Comparison of ENCODE assay signal across 23 mouse cellular contexts in genomic region chr7:112739174-112739573, GRCm38 (mm10).
DNase-seq lines count a peak whose midpoint lies in the region; ATAC-seq and TF ChIP-seq lines count a peak whose summit lies in the region.
"Had no signal": no experiment of that assay in that cellular context is flagged by ENCODE, and none has a peak within 500 bp of the region (broad histone marks: within the 10 kb centered on the region; RNA-seq: fewer than 3 reads in every experiment).

No protein-coding gene starts in this region.

- H3K4me3 ChIP-seq in heart, embryonic 10.5 days: no peak overlapping the region
- H3K4me3 ChIP-seq in heart, postnatal 0 days (ENCODE audit: low read depth, low read length): no peak overlapping the region
- H3K4me3 ChIP-seq in lung, postnatal 0 days (ENCODE audit: low read depth, low read length): no peak overlapping the region
- H3K4me3 ChIP-seq: embryonic facial prominence, embryonic 15.5 days; erythroblast, embryonic 14.5 days; forebrain, embryonic 10.5 days; heart, adult 2 months; intestine, embryonic 15.5 days had no signal

- no peaks in the 10 kb centered on the region for H3K27me3 ChIP-seq in heart, embryonic 10.5 days (ENCODE audit: insufficient read depth, poor library complexity, severe bottlenecking)
- no peaks in the 10 kb centered on the region for H3K27me3 ChIP-seq in heart, postnatal 0 days (ENCODE audit: control insufficient read depth, insufficient read depth, low read length)
- no peaks in the 10 kb centered on the region for H3K27me3 ChIP-seq in lung, postnatal 0 days (replicated peaks; ENCODE audit: insufficient read depth, low read length)
- H3K27me3 ChIP-seq: embryonic facial prominence, embryonic 15.5 days; intestine, embryonic 15.5 days had no signal

- DNase-seq in cerebellum, adult 9-10 months: peak; percentile 43
- no peak for DNase-seq in cerebellum, postnatal 4 days (ENCODE audit: low spot score in 2 of 2)
- DNase-seq in heart, embryonic 10.5 days (ENCODE audit: low spot score): no peak
- DNase-seq in heart, adult 8-10 months (ENCODE audit: low spot score): no peak
- no peak for DNase-seq in heart, postnatal 0 days (ENCODE audit: low spot score)
- no peak for DNase-seq in heart, adult 11 months
- no peak for DNase-seq in lung, postnatal 0 days (ENCODE audit: low spot score)
- no peak for DNase-seq in lung, postnatal 4 days
- DNase-seq: adrenal gland, adult 8-10 months; B cell, adult 2 months; cerebellum, adult 11-12 months; cerebellum, postnatal 36 days; gastrocnemius, postnatal 36 days; heart, adult 2 months; heart, postnatal 14 days; kidney, adult 18-20 months had no signal

- no peak for TF ChIP-seq EP300 in heart, postnatal 0 days (IDR thresholded peaks at IDR 0.05; ENCODE audit: low read depth)
- no peak for TF ChIP-seq EP300 in lung, postnatal 0 days (IDR thresholded peaks at IDR 0.05)

- no peak overlapping the region for H3K4me2 ChIP-seq in heart, postnatal 0 days (ENCODE audit: low read depth, low read length)
- no peak overlapping the region for H3K4me2 ChIP-seq in lung, postnatal 0 days (replicated peaks; ENCODE audit: low read depth, low read length)
- H3K4me2 ChIP-seq: embryonic facial prominence, embryonic 15.5 days; intestine, embryonic 15.5 days had no signal

- H3K4me1 ChIP-seq in heart, embryonic 10.5 days: peaks cover 83% of the 10 kb centered on the region
- peaks cover 22% of the 10 kb centered on the region for H3K4me1 ChIP-seq in heart, postnatal 0 days (ENCODE audit: control insufficient read depth, insufficient read depth)
- H3K4me1 ChIP-seq in lung, postnatal 0 days (ENCODE audit: insufficient read depth, low read depth, low read length): peaks cover 14% of the 10 kb centered on the region; the same call in 1 of the 2 replicates

- H3K36me3 ChIP-seq in heart, embryonic 10.5 days: no peaks in the 10 kb centered on the region
- no peaks in the 10 kb centered on the region for H3K36me3 ChIP-seq in heart, postnatal 0 days (replicated peaks; ENCODE audit: control insufficient read depth, insufficient read depth, low read length)
- H3K36me3 ChIP-seq in lung, postnatal 0 days (ENCODE audit: insufficient read depth, low read length): no peaks in the 10 kb centered on the region
- H3K36me3 ChIP-seq: embryonic facial prominence, embryonic 15.5 days; forebrain, embryonic 10.5 days; G1E; intestine, embryonic 15.5 days had no signal

- WGBS in heart, embryonic 10.5 days: 58% methylated on average over 6 of the region's 6 CpGs
- 44% methylated on average over 6 of the region's 6 CpGs for WGBS in heart, postnatal 0 days
- 52% methylated on average over 6 of the region's 6 CpGs for WGBS in lung, postnatal 0 days

- H3K27ac ChIP-seq in heart, embryonic 10.5 days: peak overlapping the region; percentile 60
- H3K27ac ChIP-seq in heart, postnatal 0 days (ENCODE audit: low read depth): 0 out of 2 replicates have a peak overlapping the region, but pooled peaks have one; percentile 1
- no peak overlapping the region for H3K27ac ChIP-seq in lung, postnatal 0 days (ENCODE audit: low read length)
- H3K27ac ChIP-seq: embryonic facial prominence, embryonic 15.5 days; forebrain, embryonic 10.5 days; heart, adult 2 months; intestine, embryonic 15.5 days had no signal

- no peak for TF ChIP-seq CTCF in heart, postnatal 0 days (IDR thresholded peaks at IDR 0.05; ENCODE audit: low read depth)
- peak; percentile 16; the same call in 1 of the 2 replicates for TF ChIP-seq CTCF in lung, postnatal 0 days (IDR thresholded peaks at IDR 0.05)

- ATAC-seq in heart, postnatal 0 days (ENCODE audit: insufficient read depth, low read depth): no peak
- ATAC-seq in lung, postnatal 0 days: no peak
- ATAC-seq: CD4-positive, CD25-positive, alpha-beta regulatory T cell, adult 4 months; forebrain, embryonic 14.5 days; intestine, embryonic 15.5 days had no signal

- H3K9ac ChIP-seq in heart, postnatal 0 days (replicated peaks; ENCODE audit: low read depth, low read length): no peak overlapping the region
- H3K9ac ChIP-seq in lung, postnatal 0 days (replicated peaks; ENCODE audit: low read depth): no peak overlapping the region
- H3K9ac ChIP-seq: embryonic facial prominence, embryonic 15.5 days; intestine, embryonic 15.5 days had no signal

- no peaks in the 10 kb centered on the region for H3K9me3 ChIP-seq in heart, embryonic 10.5 days
- no peaks in the 10 kb centered on the region for H3K9me3 ChIP-seq in heart, postnatal 0 days (replicated peaks; ENCODE audit: control insufficient read depth, low read length)
- no peaks in the 10 kb centered on the region for H3K9me3 ChIP-seq in lung, postnatal 0 days (ENCODE audit: low read length)
- H3K9me3 ChIP-seq: embryonic facial prominence, embryonic 15.5 days; forebrain, embryonic 10.5 days; intestine, embryonic 15.5 days had no signal
